Mouse (Mus musculus) erythroblast, adult 5-6 weeks (primary cell): Measurements from ENCODE around the gene Ccin. TPM values are rescaled to one million over a fixed set of nuclear protein-coding genes. Genes with fewer than 3 reads are reported as not detected.

Experiments
- ATAC-seq: replicated peaks from 2 replicates; pipeline ENCODE4 v1.8.0; 2016; ENCODE audit warnings: moderate number of reproducible peaks, mild to moderate bottlenecking, moderate TSS enrichment, inconsistent platforms; ENCODE audit not compliant: poor library complexity, low FRiP score, severe bottlenecking
- total RNA-seq, 2 experiments: library from RNA; stranded (forward) in 1 of 2; stranded (reverse) in 1 of 2; fragments of 150-400 nt in 1 of 2; fragments of 200-764, 138-1000 nt in 1 of 2; gene quantifications; 2 replicates each; pipeline versions ENCODE4 v1.2.3 to v1.2.4; 2015 to 2017; ENCODE audit warnings: low replicate concordance in 2 of 2

The Ccin gene
- total RNA-seq (2015; ENCODE audit: low replicate concordance), result not detected in 2 replicates
- not detected in 2 replicates for total RNA-seq (2017; ENCODE audit: low replicate concordance)

- no peak for ATAC-seq
Observed at GRCm38 (mm10) chr4:43983181-43983580, at the start of gene Ccin. Gene Ccin (plus strand): TSS chr4:43983483.

- ATAC-seq, result no peak
Observed at GRCm38 (mm10) chr4:43936186-43936585, 47.1 kb upstream of the Ccin start.

GRCm38 (mm10) chr4:43936749-43937674 is 46.3 kb upstream of the Ccin start:
- no peak for ATAC-seq

DNA sequence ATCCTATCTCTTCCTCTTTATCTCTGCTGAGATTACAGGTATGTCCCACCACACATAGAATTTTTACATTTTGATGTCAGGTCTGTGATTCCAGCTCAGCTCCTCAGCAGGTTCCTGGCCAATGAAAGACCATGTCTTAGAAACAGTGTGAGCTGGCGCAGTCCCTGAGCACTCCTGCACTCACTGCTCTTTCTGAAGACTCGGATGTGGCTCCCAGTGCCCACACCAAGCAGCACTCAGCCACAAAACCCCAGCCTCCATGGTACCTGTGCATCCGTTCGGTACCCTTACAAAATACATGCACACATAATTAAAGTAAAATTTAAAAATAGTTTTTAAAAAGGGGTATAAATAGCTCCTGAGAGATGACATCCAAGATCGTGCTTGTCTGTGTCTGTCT is 42.0 kb upstream of the Ccin start:
- ATAC-seq, result no peak

GRCm38 (mm10) chr4:43942421-43942820 is 40.9 kb upstream of the Ccin start:
- ATAC-seq, result no peak

DNA sequence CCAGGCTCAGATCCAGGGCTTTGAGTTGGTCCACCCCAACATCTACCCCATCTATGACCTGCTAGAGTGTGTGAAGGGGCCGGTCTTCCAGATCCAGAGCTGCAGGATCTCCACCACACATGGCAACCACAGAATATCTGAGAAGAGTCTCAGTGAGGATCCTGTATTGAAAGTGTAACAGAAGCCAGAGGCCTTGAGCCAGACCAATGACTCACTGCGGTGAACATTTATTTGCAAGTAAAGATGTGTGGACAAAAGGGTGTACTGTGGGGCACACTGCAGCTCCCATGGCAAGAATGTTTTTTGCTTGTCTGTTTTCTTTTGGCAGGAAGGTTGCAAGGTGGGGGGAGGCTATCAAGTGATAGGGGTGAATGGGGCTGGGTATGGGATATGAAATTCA is 35.7 kb upstream of the Ccin start:
- ATAC-seq, result no peak

GRCm38 (mm10) chr4:43957292-43957845 is 25.9 kb upstream of the Ccin start, which contains the start of gene Glipr2:
Gene Glipr2 (plus strand): TSS chr4:43957401.
- ATAC-seq, result peak; percentile 52

DNA sequence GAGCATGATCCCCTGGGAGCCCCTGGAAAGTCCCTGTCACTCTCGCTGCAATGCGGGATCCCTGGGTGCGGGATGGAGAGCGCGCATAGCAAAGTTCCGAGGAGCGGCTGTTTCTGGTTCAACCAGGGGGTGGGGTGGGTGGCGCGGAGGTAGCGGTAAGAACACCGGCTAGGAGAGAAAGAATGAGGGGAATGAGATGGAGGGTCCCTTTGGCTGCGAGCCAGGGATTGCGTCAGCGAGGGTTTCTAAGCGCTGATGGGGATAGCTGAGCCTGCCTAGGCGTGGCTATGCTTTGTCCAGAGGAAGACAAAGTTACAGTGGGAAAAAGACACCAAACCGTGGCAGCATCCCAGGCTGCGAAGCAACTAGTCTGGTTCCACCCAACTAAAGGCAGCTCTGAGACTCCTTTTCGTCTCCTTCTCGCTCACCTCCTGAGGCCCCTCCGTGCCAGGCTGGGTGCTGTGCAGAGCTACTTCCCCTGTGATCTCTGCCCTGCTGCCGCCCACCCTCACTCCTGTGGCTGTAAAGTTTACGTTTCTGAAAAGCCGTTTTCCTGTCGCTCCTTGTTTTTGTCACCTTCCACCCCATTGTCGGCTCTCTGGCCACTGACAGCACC is 25.3 kb upstream of the Ccin start:
- no peak for ATAC-seq

DNA sequence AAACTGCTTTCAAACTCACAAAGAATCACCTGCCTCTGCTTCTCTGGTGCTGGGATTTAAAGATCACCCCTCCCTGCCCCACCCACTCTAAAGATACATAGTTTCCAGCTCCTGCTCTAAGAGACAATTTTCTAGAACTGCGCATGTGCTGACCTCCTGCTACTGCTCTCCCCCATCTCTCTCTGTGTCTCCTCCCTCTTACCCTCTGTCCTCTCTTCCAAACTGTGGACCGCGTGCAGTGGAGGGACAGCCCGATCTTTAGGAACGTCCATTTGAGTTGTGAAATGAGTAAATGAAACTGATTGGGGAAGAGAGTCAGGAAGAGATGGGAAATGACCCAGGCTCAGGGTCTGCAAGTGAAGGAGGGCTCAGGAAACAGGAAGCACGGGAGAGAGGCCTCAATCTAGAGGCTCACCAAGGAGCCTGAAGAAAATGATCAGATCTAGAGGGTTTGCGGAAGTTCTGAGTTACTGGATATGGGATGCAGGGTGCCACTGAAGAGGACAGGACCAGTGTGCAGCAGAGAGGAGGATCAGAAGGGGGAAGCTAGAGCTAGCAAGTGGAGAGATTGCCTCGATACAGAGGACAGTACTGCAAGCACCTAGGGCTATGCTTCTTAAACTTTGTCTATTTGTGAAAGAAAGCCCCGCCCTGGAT is 23.6 kb upstream of the Ccin start:
- no peak for ATAC-seq

DNA sequence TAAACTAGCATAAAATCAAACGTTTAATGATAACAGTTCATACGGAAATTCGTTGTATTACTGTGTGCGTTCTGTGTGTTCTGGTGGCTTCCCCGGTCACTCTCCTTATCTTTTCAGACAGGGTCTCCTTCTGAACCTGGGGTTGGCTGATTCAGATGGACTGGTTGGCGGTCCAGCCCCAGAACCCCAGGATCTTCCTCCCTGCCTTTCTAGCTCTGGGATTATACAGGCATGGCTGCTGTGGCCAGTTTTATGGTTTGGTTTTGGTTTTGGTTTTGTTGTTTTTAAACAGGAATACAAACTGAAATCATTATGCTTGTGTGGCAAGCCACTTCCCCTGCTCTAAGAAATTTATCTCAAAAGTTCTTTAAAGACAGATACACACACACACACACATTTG is 23.1 kb upstream of the Ccin start:
- ATAC-seq, result peak; percentile 57

GRCm38 (mm10) chr4:43964326-43964833 is 18.9 kb upstream of the Ccin start:
- peak; percentile 84 for ATAC-seq

GRCm38 (mm10) chr4:43964951-43965684 is 18.2 kb upstream of the Ccin start:
- ATAC-seq, result no peak

GRCm38 (mm10) chr4:43965856-43966535 is 17.3 kb upstream of the Ccin start:
- no peak for ATAC-seq

DNA sequence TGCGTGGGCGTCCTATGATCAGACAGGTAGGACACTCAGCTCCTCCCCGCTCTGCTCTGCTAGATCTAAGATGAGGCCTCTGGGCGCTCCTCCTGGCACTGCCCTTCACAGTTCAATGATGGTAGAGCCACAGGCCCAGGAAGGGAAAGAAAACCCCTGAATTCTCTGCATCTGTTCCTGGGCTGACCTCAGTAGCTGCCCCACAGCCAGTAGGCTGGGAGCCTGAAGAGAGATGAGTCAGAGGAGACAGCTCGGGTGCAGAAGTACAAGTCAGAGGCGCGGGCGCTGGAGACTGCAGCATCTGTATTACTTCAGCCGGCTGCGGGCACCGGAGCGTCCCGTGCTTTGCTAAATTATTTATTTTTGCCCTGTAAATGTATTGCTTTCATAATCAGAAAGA is 14.6 kb upstream of the Ccin start:
- ATAC-seq, result no peak

DNA sequence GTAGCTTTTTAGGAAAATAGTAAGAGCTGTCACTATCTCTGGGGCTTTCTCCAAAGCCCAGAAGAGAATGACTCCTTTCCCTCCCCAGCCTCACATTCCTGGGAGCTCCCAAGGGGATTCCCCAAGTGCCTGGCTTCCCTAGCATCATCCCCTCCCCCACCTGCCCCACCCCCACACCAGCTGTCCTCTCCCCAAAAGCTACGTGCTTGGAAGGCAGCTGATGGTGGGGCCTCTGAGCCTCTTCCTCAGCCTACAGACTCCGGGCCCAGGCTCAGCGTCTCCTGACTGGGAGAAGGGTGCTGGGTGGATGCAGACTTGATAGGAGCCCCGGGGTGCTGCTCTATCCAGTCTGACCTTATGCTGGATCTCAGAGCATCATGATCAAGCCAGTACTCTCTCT is 13.9 kb upstream of the Ccin start:
- ATAC-seq, result no peak

DNA sequence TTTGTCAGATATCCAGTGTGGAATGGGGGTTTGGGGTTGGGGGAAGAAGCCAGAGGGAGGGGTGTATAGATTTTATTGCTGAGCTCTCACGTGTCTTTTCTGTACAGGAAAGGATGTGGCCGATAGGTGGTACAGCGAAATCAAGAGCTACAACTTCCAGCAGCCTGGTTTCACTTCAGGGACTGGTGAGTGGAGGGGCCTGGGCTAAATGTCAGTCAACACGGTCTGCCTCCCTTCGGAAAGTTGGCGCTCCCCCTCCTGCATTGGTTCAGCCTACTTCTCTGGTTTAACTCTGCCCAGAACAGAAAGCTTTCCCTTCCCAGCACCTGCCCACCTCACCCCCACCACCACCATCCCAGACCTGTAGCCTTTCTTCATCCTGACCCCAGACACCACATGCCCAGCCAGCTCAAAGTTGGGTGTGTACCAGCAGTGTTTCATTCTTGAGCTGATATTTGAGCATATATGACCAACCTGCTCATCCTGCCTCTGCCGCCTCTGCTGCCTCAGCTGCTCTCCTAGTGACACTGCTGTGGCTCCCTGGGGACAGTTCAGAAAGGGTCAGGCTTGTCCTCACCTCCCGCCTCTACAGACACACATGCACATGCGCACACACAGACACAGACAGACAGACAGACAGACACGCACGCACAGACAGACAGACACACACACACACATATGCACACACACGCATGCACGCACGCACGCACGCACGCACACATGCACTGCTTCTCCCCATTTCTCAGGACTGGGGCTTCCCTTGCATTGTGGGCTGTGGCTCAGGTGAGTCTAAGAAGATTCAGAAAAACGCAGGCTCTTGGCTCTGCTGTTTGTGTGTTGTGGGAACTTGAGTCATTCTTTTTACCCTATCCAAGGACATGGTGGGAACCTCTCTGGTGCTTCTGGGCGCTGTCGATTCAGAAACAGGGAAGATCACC is 12.6 kb upstream of the Ccin start:
- no peak for ATAC-seq

DNA sequence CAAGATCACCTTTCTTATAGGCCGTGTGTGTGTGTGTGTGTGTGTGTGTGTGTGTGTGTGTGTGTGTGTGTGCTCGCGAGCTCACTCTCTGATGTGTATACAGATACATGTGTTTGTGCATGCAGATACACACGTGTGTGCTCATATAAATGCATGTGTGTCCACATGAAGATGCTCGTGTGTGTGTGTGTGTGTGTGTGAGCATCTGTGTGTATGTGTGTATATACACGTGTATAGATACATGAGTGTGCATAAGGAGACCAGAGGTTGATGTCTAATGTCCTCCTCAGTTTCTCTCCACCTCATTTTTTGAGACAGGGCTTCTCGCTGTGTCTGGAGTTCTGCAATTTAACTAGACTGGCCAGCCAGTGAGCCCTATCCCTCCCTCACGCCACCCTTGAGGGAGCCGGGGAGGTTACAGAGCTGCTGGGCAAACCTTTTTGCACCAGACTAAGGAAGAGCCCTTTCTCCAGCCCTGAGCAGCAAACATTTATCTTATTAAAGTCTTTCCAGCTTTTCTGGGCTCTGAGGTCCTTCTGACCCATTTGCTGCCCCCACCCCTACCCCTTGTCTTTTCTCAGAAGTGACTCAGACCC is 11.6 kb upstream of the Ccin start:
- ATAC-seq, result no peak
